Mouse (Mus musculus) midbrain, embryonic 16.5 days (tissue): ENCODE measurements around the gene Maco1. TPM values are rescaled to one million over a fixed set of nuclear protein-coding genes. Genes with fewer than 3 reads are reported as not detected.

ENCODE experiments used
- ATAC-seq: fragments of 200-750 bp; cut with Nextera tagmentation; 2 replicates; pipeline ENCODE4 v1.8.0; 2017; ENCODE audit warnings: moderate TSS enrichment
- H3K27ac ChIP-seq: fragments of 300-500 bp; sonication (generic); 2 replicates; pipeline ENCODE4 v1.5.1; 2014; ENCODE audit warnings: mild to moderate bottlenecking, low read length, mixed read lengths
- H3K27me3 ChIP-seq: fragments of 300-500 bp; sonication (generic); 2 replicates; pipeline ENCODE4 v1.6.1; 2014; ENCODE audit warnings: low read depth, low read length, mixed read lengths; ENCODE audit not compliant: control insufficient read depth, insufficient read depth
- H3K36me3 ChIP-seq: fragments of 300-500 bp; sonication (generic); 2 replicates; pipeline ENCODE4 v1.6.1; 2014; ENCODE audit warnings: mild to moderate bottlenecking, low read length, moderate library complexity, mixed read lengths; ENCODE audit not compliant: control insufficient read depth, insufficient read depth
- H3K4me1 ChIP-seq: fragments of 300-500 bp; sonication (generic); 2 replicates; pipeline ENCODE4 v1.6.1; 2014; ENCODE audit warnings: mild to moderate bottlenecking, low read length, mixed read lengths; ENCODE audit not compliant: control insufficient read depth, insufficient read depth
- H3K4me2 ChIP-seq: fragments of 300-500 bp; sonication (generic); 2 replicates; pipeline ENCODE4 v1.6.1; 2014; ENCODE audit warnings: mild to moderate bottlenecking, low read length, mixed read lengths
- H3K4me3 ChIP-seq: fragments of 300-500 bp; sonication (generic); 2 replicates; pipeline ENCODE4 v1.5.1; 2014; ENCODE audit warnings: low read depth, mild to moderate bottlenecking, low read length, moderate library complexity, mixed read lengths
- H3K9ac ChIP-seq: fragments of 300-500 bp; sonication (generic); 2 replicates; pipeline ENCODE4 v1.6.1; 2014; ENCODE audit warnings: low read depth, low read length, mixed read lengths
- H3K9me3 ChIP-seq: fragments of 300-500 bp; sonication (generic); replicated peaks from 2 replicates; pipeline ENCODE4 v1.6.1; 2014; ENCODE audit warnings: mild to moderate bottlenecking, low read length, mixed read lengths; ENCODE audit not compliant: control insufficient read depth, poor library complexity, severe bottlenecking
- WGBS: fragments of 180-500 bp; shearing (Covaris S2); extraction: QIAGEN DNeasy Blood & Tissue Kit; methylation state at CpG from one replicate; pipeline ENCODE4 v1.1.7; 2014; 5-methylcytosine and 5-hydroxymethylcytosine counted together
- polyA plus RNA-seq: library from polyadenylated mRNA; unstranded; fragments of >200 nt; fragmentation: Nextera tagmentation; extraction: Ambion mirVana; gene quantifications from 2 replicates; pipeline ENCODE4 v1.2.1, GENCODE M21; 2015

Gene Maco1
- polyA plus RNA-seq, 1 experiment from 2014 or later = 91.3 TPM

DNA sequence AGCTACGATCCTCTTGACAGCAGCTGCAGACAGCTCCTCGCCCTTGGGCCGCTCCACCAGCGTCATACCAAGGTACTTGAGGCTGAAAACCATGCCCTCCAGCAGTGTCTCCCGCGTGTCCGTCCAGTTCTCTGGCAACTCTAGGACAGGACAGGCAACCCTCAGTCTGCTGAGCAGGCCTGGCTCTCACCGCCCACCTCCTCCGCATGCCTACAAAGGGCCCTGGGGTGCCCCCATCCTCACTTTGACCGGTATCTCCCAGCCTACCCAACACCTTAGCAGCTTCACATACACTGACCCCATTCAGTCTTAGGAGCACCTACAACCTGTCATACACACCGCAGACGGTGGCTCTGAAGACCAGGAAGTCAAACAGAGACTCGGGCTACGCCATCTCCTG lies 94.2 kb downstream of the Maco1 start:
- no peaks in the 10 kb centered on the region for H3K9me3 ChIP-seq
- H3K9ac ChIP-seq = no peak overlapping the region
- H3K27me3 ChIP-seq = no peaks in the 10 kb centered on the region; the same call in 1 of the 2 replicates
- H3K27ac ChIP-seq = no peak overlapping the region
- H3K4me3 ChIP-seq = no peak overlapping the region
- ATAC-seq = no peak
- H3K4me1 ChIP-seq = peaks cover 7% of the 10 kb centered on the region
- no peaks in the 10 kb centered on the region for H3K36me3 ChIP-seq
- H3K4me2 ChIP-seq = no peak overlapping the region
- 95% methylated on average over 14 of the region's 14 CpGs for WGBS

GRCm38 (mm10) chr4:134758367-134758766 lies 94.8 kb downstream of the Maco1 start:
- WGBS = 81% methylated on average over 4 of the region's 4 CpGs
- Histone ChIP-seq H3K27ac (no peak overlapping the region), H3K36me3 (no peaks in the 10 kb centered on the region), H3K4me3 (no peak overlapping the region), H3K4me1 (peaks cover 8% of the 10 kb centered on the region), H3K9me3 (no peaks in the 10 kb centered on the region), H3K9ac (no peak overlapping the region), H3K4me2 (no peak overlapping the region), H3K27me3 (no peaks in the 10 kb centered on the region; the same call in 1 of the 2 replicates)
- no peak for ATAC-seq

- ATAC-seq = no peak
- no peaks in the 10 kb centered on the region for H3K9me3 ChIP-seq
- H3K4me2 ChIP-seq = no peak overlapping the region
- H3K4me1 ChIP-seq = peaks cover 8% of the 10 kb centered on the region
- no peaks in the 10 kb centered on the region; the same call in 1 of the 2 replicates for H3K27me3 ChIP-seq
- H3K27ac ChIP-seq = no peak overlapping the region
- WGBS = 82% methylated on average over 7 of the region's 7 CpGs
- H3K9ac ChIP-seq = no peak overlapping the region
- H3K36me3 ChIP-seq = no peaks in the 10 kb centered on the region
- H3K4me3 ChIP-seq = no peak overlapping the region
Measured at GRCm38 (mm10) chr4:134756953-134757352, 96.2 kb downstream of the Maco1 start.

- Histone ChIP-seq H3K27me3 (no peaks in the 10 kb centered on the region; the same call in 1 of the 2 replicates), H3K27ac (no peak overlapping the region), H3K36me3 (no peaks in the 10 kb centered on the region), H3K4me1 (peaks cover 8% of the 10 kb centered on the region), H3K4me2 (no peak overlapping the region), H3K4me3 (no peak overlapping the region), H3K9ac (no peak overlapping the region), H3K9me3 (no peaks in the 10 kb centered on the region)
- 79% methylated on average over 13 of the region's 13 CpGs for WGBS
- ATAC-seq = no peak
Measured at GRCm38 (mm10) chr4:134754941-134755340, 98.2 kb downstream of the Maco1 start.

GRCm38 (mm10) chr4:134754371-134754770 lies 98.8 kb downstream of the Maco1 start:
- Histone ChIP-seq H3K9me3 (no peaks in the 10 kb centered on the region), H3K4me3 (no peak overlapping the region), H3K27ac (no peak overlapping the region), H3K4me1 (peaks cover 8% of the 10 kb centered on the region), H3K9ac (0 out of 2 replicates have a peak overlapping the region, but pooled peaks have one; percentile 20), H3K36me3 (no peaks in the 10 kb centered on the region), H3K4me2 (no peak overlapping the region), H3K27me3 (no peaks in the 10 kb centered on the region; the same call in 1 of the 2 replicates)
- ATAC-seq = no peak
- WGBS = 48% methylated on average over 10 of the region's 10 CpGs

- peaks cover 8% of the 10 kb centered on the region for H3K4me1 ChIP-seq
- H3K9me3 ChIP-seq = no peaks in the 10 kb centered on the region
- ATAC-seq = no peak
- no peak overlapping the region for H3K27ac ChIP-seq
- H3K36me3 ChIP-seq = no peaks in the 10 kb centered on the region
- no peak overlapping the region for H3K4me3 ChIP-seq
- H3K4me2 ChIP-seq = no peak overlapping the region
- 18% methylated on average over 17 of the region's 17 CpGs for WGBS
- no peaks in the 10 kb centered on the region; the same call in 1 of the 2 replicates for H3K27me3 ChIP-seq
- no peak overlapping the region for H3K9ac ChIP-seq
Measured at GRCm38 (mm10) chr4:134753516-134754261, 99.5 kb downstream of the Maco1 start.

- Histone ChIP-seq H3K4me3 (no peak overlapping the region), H3K9me3 (no peaks in the 10 kb centered on the region), H3K36me3 (no peaks in the 10 kb centered on the region), H3K4me1 (peaks cover 8% of the 10 kb centered on the region), H3K27ac (no peak overlapping the region), H3K9ac (no peak overlapping the region), H3K4me2 (no peak overlapping the region), H3K27me3 (no peaks in the 10 kb centered on the region; the same call in 1 of the 2 replicates)
- 43% methylated on average over 11 of the region's 11 CpGs for WGBS
- no peak for ATAC-seq
Measured at GRCm38 (mm10) chr4:134752911-134753426, 100.2 kb downstream of the Maco1 start.

Other genes with a start within 250 kb of the Maco1 start
- 2.9 and 3.2 TPM in 2 replicates for gene Man1c1, start 149.1 kb downstream of the Maco1 start, polyA plus RNA-seq
- 2.1 and 2.4 TPM in 2 replicates for gene Ldlrap1, start 85.3 kb downstream of the Maco1 start, polyA plus RNA-seq
- gene Rhd, start 11.2 kb upstream of the Maco1 start, polyA plus RNA-seq = 1.3 and 1.4 TPM in 2 replicates
- gene Tmem50a, start 61.7 kb upstream of the Maco1 start, polyA plus RNA-seq = 237 and 253 TPM in 2 replicates
- gene Rsrp1, start 70.2 kb upstream of the Maco1 start, polyA plus RNA-seq = 576 and 581 TPM in 2 replicates
- gene Syf2, start 77.6 kb upstream of the Maco1 start, polyA plus RNA-seq = 61.9 and 64.7 TPM in 2 replicates